Mouse (Mus musculus) right cerebral cortex, postnatal 14 days (tissue): Measurements from ENCODE around the gene Tmprss7.

ENCODE experiments used
- DNase-seq: peaks from one replicate; pipeline ENCODE4 v3.0.0; 2022

Tmprss7 gene

DNA sequence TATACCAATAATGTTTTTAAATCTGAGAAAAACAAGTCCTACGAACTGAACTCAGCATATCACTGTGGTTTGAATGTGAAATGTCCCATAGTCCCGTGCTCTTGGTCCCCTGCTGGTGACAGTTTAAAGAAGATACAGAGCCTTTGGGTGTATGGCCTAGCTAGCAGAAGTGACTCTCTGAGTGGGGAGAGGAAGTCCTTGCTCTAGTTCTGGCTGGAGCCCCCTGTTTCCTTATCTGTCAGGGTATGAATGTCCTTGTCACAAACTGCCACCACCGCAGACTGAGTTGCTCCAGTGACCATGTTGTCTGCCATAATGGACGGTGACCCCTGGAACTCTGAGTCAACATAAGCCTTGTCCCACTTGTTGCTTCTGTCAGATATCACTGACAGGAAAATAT lies 70.2 kb downstream of the Tmprss7 start:
- no peak for DNase-seq

DNA sequence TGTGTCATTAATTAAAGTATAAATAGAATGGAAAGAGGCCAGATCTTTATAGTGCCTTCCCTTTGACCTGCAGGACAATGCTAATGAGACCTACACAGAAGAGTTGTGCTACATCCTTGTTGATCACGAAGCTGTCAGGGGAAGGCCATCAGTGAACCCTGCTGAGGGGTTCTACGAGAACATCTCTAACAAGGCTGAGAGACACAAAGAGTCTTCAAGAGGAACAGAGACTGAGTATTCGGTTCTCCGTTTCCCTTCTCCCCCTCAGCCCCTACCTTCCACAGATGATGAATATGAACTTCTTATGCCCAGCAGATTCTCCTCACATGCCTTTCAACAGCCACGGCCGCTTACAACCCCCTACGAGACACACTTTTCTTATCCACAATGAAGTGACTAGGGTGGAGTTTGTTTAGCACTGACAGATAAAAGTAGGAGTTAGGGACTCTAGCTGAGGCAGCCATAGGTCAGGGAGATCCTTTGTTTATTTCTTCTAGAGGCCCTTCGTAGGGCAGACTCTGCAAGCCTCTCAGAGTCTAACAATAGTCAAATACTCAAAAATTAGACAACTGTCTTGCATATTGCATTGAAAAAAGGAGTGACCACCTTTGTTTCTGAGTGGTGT lies 73.6 kb downstream of the Tmprss7 start:
- no peak for DNase-seq

GRCm38 (mm10) chr16:45615944-45616343 lies 77.5 kb downstream of the Tmprss7 start:
- DNase-seq: no peak

- no peak for DNase-seq
Observed at GRCm38 (mm10) chr16:45613247-45613646, 80.2 kb downstream of the Tmprss7 start.

DNA sequence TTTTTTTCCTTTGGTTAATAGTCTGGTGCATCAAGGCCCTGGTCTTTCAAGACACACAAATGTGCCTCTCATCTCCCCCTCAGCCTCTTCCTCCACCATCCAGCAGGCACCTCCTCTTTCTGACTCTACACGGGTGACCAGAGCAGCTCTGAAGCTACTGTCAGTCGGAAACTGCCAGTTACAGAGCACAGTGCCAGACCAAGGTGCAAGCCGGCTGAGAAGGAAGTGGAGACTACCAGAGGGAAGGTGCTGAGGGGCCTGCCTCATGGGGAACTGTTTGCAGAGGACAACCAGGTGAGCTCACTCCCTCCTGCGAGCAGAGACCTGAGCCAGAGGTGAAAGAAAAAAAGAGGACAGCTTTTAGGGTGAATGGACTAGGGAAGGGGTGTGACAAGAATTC lies 83.2 kb downstream of the Tmprss7 start, which contains the start of gene Gcsam:
Gene Gcsam (plus strand): TSS at position 114 of the 400 bp plus-strand sequence.
- DNase-seq: no peak

DNA sequence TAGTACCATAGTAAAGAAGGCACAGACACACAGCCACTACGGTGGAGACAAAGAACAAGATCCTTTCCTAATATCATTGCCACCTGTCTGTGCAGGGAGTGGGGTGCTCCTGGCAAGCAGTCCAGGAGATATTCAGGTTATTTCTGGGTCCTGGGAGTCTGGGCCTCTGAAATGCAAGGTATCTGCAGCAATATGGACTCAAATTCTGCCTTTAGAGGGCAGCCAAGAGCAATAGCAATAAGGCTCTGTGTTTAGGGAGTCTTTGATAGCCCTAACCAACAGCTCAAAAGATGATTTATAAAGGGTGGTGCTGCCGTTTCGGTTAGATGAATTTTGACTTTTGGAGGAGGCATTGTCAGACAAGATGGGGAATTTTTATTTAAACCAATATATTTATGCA lies 84.2 kb downstream of the Tmprss7 start:
- no peak for DNase-seq

GRCm38 (mm10) chr16:45608481-45608954 lies 84.9 kb downstream of the Tmprss7 start:
- no peak for DNase-seq
